Mouse (Mus musculus) C2C12 (cell line): ENCODE data around the gene Gsc2. TPM values are rescaled to one million over a fixed set of nuclear protein-coding genes. Genes with fewer than 3 reads are reported as not detected.
A peak's percentile ranks its signal among the peaks of the same experiment; 100 is the strongest.

Experiments used
- H3K27me3 ChIP-seq: one replicate; pipeline ENCODE4 v1.6.1; 2011; ENCODE audit not compliant: control insufficient read depth, insufficient read depth, insufficient read length
- H3K36me3 ChIP-seq: one replicate; pipeline ENCODE4 v1.6.1; 2011; ENCODE audit not compliant: control insufficient read depth, insufficient read depth
- H3K4me3 ChIP-seq: one replicate; pipeline ENCODE4 v1.5.1; 2011; ENCODE audit warnings: mild to moderate bottlenecking, control low read depth; ENCODE audit not compliant: poor library complexity, insufficient read depth, severe bottlenecking
- H3K79me2 ChIP-seq: one replicate; pipeline ENCODE4 v1.6.1; 2011; ENCODE audit not compliant: control insufficient read depth, insufficient read depth
- H3K79me3 ChIP-seq: one replicate; pipeline ENCODE4 v1.6.1; 2011; ENCODE audit warnings: low read depth, control low read depth
- H3ac ChIP-seq: one replicate; pipeline ENCODE3; 2011; ENCODE audit warnings: low read depth; ENCODE audit not compliant: control insufficient read depth, insufficient read length
- CEBPB ChIP-seq: IDR thresholded peaks from one replicate; pipeline ENCODE4 v1.6.1; 2011; ENCODE audit warnings: low read depth, mild to moderate bottlenecking, control low read depth, moderate library complexity
- CTCF ChIP-seq: IDR thresholded peaks from one replicate; pipeline ENCODE4 v1.5.1; 2011; ENCODE audit not compliant: control insufficient read depth, insufficient read depth, insufficient read length
- FOSL1 ChIP-seq: IDR thresholded peaks from one replicate; pipeline ENCODE4 v1.8.0; 2011; ENCODE audit warnings: mild to moderate bottlenecking, low read length; ENCODE audit not compliant: poor library complexity, insufficient read depth, severe bottlenecking
- MAX ChIP-seq: IDR thresholded peaks from one replicate; pipeline ENCODE4 v1.6.1; 2011; ENCODE audit warnings: mild to moderate bottlenecking, control low read depth
- MYOD1 ChIP-seq: IDR thresholded peaks from one replicate; pipeline ENCODE4 v1.6.1; 2011; ENCODE audit warnings: low read depth; ENCODE audit not compliant: control insufficient read depth, insufficient read length
- MYOG ChIP-seq: IDR thresholded peaks from one replicate; pipeline ENCODE4 v1.6.1; 2011; ENCODE audit not compliant: control insufficient read depth, insufficient read length; ENCODE audit errors: extremely low read depth
- USF1 ChIP-seq: IDR thresholded peaks from one replicate; pipeline ENCODE4 v1.6.1; 2011; ENCODE audit warnings: low read depth, mild to moderate bottlenecking, control low read depth, moderate library complexity
- polyA plus RNA-seq: library from polyadenylated mRNA; unstranded; fragments of >200 nt; fragmentation: generic; extraction: Trizol; gene quantifications from one replicate; pipeline ENCODE4 v1.2.1, GENCODE M21; 2012; ENCODE audit warnings: missing spikeins

The Gsc2 gene
- polyA plus RNA-seq, 1 experiment: not detected

DNA sequence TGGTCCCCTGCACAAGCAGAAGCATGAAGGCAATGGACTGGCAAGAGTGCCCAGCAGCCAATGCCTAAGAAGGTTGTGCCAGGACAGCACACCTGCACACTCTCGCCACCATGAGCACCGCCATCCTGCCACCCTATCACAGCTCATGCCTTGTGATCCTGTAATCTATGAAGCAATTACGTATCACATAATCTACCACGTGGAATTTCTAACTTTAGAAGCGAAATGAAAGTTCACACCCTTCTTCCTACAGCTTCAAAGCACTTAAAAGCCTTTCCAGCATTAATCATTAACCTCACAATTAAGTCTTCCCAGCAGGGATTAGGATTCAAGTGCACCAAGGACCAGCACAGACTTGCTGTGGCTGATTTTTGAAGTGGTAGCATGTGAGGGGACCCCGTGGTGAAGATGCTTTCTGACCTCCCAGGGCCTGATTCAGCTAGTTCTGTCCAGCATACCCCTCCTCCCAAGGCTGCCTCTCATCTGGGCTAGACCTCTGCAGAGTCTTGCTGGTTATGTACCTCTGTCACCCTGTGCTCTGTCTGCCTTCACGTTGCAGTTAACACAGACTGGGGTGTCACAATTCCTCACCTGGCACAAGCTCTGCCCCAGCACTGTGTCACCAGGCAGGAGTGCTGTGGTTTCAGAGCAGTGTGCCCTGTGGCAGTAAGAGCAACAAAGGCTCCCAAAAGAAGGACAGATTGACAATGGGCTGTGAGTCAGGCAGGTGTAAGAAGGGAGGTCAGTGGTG lies 30.4 kb upstream of the Gsc2 start:
- no peaks in the 10 kb centered on the region for H3K79me3 ChIP-seq
- H3ac ChIP-seq: no peak overlapping the region
- no peak for TF ChIP-seq FOSL1
- TF ChIP-seq CTCF: no peak
- TF ChIP-seq USF1: no peak
- TF ChIP-seq MAX: no peak
- no peak for TF ChIP-seq CEBPB
- no peak for TF ChIP-seq MYOD1
- TF ChIP-seq MYOG: no peak
- peaks cover 5% of the 10 kb centered on the region for H3K27me3 ChIP-seq
- H3K4me3 ChIP-seq: no peak overlapping the region
- H3K79me2 ChIP-seq: no peaks in the 10 kb centered on the region
- no peaks in the 10 kb centered on the region for H3K36me3 ChIP-seq

DNA sequence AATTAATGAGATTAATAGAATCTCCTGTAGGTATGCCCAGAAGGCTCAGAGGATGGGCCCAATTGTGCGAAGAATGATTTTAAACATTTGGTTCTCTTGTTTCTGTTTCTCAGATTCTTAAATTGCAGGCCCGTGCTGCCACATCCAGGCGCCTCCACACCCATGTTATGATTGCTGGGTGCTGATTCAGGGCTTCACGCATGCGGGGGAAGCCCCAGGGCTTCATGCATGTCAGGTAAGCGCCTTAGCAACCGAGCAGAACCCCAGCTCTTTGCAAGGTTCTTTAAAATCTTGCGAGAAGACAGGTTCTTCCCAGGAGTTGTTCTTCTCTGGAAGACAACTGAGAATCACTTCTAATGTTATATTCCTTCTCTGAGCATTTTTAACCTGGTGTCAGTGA lies 28.6 kb upstream of the Gsc2 start:
- TF ChIP-seq MAX (no peak), FOSL1 (no peak), MYOG (no peak), CEBPB (no peak), CTCF (no peak), MYOD1 (no peak), USF1 (no peak)
- Histone ChIP-seq H3K27me3 (peaks cover 5% of the 10 kb centered on the region), H3K36me3 (no peaks in the 10 kb centered on the region), H3K4me3 (no peak overlapping the region), H3K79me2 (no peaks in the 10 kb centered on the region), H3K79me3 (no peaks in the 10 kb centered on the region), H3ac (no peak overlapping the region)

DNA sequence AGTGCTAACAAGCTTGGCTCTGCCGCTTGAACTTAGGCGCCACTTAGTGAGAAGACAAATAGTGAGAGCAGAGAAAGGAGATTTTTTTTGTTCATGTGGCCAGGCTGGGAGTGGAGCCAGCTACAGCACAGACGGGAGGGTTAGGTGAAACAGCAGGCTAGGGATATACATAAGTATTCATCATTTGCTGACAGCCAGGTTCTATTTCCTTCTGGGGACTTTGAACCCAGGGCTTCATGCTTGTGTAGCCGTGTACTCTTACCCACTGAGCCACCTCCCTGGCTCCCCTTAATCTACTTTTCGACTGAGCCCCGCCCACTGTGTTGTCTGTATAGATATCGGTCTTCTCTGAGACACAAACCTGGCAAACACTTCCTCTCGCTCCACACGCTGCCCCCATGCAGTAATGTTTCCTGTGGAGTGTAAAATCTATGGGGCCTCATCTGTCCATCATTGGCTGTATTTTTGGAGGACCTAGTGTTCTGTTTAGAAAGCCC lies 24.4 kb upstream of the Gsc2 start:
- TF ChIP-seq MYOD1 (no peak), MYOG (no peak), CTCF (no peak), USF1 (no peak), CEBPB (no peak), MAX (no peak), FOSL1 (no peak)
- Histone ChIP-seq H3K4me3 (no peak overlapping the region), H3ac (no peak overlapping the region), H3K79me2 (no peaks in the 10 kb centered on the region), H3K79me3 (no peaks in the 10 kb centered on the region), H3K36me3 (no peaks in the 10 kb centered on the region), H3K27me3 (peaks cover 33% of the 10 kb centered on the region)

DNA sequence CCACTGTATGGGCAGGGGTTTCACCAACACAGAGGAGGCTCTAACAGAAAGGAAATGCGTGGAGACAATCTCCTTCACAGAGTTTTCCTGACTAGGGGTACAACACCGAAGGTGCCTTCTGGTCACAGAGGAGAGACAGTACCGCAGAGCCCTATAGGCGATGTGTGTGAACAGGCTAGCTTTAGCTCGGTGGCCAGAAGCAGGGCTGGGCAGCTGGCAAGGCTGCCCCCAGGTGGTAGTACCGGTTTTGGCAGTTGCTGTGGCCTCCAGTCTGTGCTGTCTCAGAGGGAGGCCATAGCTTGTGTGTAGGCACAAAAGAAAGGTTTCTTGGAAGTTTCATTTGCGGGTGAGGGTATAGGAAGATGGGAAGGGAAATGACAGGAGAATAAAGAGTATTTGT lies 24.0 kb upstream of the Gsc2 start:
- Histone ChIP-seq H3K79me2 (no peaks in the 10 kb centered on the region), H3K27me3 (peaks cover 38% of the 10 kb centered on the region), H3K36me3 (no peaks in the 10 kb centered on the region), H3K79me3 (no peaks in the 10 kb centered on the region), H3ac (no peak overlapping the region), H3K4me3 (no peak overlapping the region)
- TF ChIP-seq CTCF (peak; percentile 80), USF1 (no peak)

DNA sequence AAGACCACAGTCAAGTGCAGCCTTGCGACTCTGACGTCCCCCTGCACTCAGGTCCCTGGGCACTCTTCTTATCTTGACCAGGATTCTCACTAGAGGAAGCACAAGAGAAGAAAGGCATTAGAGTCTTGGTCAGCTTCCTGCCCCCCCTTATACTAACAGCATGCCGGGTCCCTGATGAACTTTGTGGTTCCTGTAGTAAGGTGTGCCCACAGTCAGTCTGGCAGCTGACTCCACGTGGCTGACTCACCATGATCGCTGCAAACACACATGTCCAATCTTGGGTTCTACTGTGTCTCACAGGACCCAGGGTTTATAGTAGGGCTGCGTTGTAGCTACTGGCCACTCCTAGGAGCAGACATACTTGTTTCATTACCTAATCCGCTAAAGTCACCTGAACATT lies 23.3 kb upstream of the Gsc2 start:
- H3K4me3 ChIP-seq: no peak overlapping the region
- no peaks in the 10 kb centered on the region for H3K79me2 ChIP-seq
- TF ChIP-seq FOSL1 (no peak), USF1 (no peak), CEBPB (no peak), MYOG (no peak), CTCF (no peak), MYOD1 (no peak), MAX (no peak)
- H3K36me3 ChIP-seq: no peaks in the 10 kb centered on the region
- no peaks in the 10 kb centered on the region for H3K79me3 ChIP-seq
- H3K27me3 ChIP-seq: peaks cover 45% of the 10 kb centered on the region
- no peak overlapping the region for H3ac ChIP-seq

DNA sequence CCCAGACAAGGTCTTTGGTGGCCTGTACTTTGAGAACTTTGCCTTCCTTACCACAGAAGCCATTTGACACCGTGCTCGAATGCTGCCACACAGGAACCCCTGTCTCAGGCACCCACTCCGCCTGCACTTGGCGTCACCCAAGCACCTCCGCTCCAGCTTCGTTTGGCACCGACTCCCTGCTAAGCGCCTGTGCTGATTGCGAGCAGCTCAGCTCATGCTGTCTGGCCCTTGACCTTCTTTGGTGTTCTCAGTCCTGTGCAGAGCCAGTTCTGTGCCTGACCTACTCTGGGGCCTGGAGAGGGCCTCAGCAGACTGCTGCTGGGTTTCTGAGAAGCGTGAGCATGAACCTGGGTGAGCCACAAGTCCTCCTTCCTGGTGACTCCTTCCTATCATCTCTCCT lies 21.9 kb upstream of the Gsc2 start:
- TF ChIP-seq MYOD1: no peak
- no peak for TF ChIP-seq USF1
- no peak for TF ChIP-seq MAX
- no peak for TF ChIP-seq CTCF
- no peak for TF ChIP-seq FOSL1
- TF ChIP-seq MYOG: no peak
- no peak for TF ChIP-seq CEBPB
- no peaks in the 10 kb centered on the region for H3K79me2 ChIP-seq
- H3K4me3 ChIP-seq: no peak overlapping the region
- no peak overlapping the region for H3ac ChIP-seq
- peaks cover 51% of the 10 kb centered on the region for H3K27me3 ChIP-seq
- H3K36me3 ChIP-seq: no peaks in the 10 kb centered on the region
- no peaks in the 10 kb centered on the region for H3K79me3 ChIP-seq
